Mouse (Mus musculus) limb, embryonic 14.5 days (tissue): ENCODE results near the gene Egln2. TPM values are rescaled to one million over a fixed set of nuclear protein-coding genes. Genes with fewer than 3 reads are reported as not detected.
A peak's percentile ranks its signal among the peaks of the same experiment; 100 is the strongest.

ENCODE experiments used
- ATAC-seq: fragments of 200-750 bp; cut with Nextera tagmentation; 2 replicates; pipeline ENCODE4 v1.8.0; 2017; ENCODE audit warnings: low read depth, moderate number of reproducible peaks, moderate TSS enrichment; ENCODE audit not compliant: low FRiP score
- DNase-seq: peaks from one replicate; pipeline ENCODE4 v3.0.0-alpha.2; 2015; ENCODE audit warnings: low spot score
- H3K27ac ChIP-seq: fragments of 300-500 bp; sonication (generic); replicated peaks from 2 replicates; pipeline ENCODE4 v1.5.1; 2014; ENCODE audit warnings: low read depth, mild to moderate bottlenecking, low read length, moderate library complexity, mixed read lengths
- H3K27me3 ChIP-seq: fragments of 300-500 bp; sonication (generic); 2 replicates; pipeline ENCODE4 v1.6.1; 2014; ENCODE audit warnings: low read length, mixed read lengths; ENCODE audit not compliant: control insufficient read depth, insufficient read depth
- H3K36me3 ChIP-seq: fragments of 300-500 bp; sonication (generic); 2 replicates; pipeline ENCODE4 v1.6.1; 2014; ENCODE audit warnings: mild to moderate bottlenecking, low read length, moderate library complexity, mixed read lengths; ENCODE audit not compliant: control insufficient read depth, insufficient read depth
- H3K4me1 ChIP-seq: fragments of 300-500 bp; sonication (generic); 2 replicates; pipeline ENCODE4 v1.6.1; 2014; ENCODE audit warnings: antibody characterized with exemption, low read length, mixed read lengths; ENCODE audit not compliant: control insufficient read depth, insufficient read depth
- H3K4me2 ChIP-seq: fragments of 300-500 bp; sonication (generic); replicated peaks from 2 replicates; pipeline ENCODE4 v1.6.1; 2014; ENCODE audit warnings: low read depth, mild to moderate bottlenecking, low read length, moderate library complexity; ENCODE audit not compliant: severe bottlenecking
- H3K4me3 ChIP-seq: fragments of 300-500 bp; sonication (generic); replicated peaks from 2 replicates; pipeline ENCODE4 v1.5.1; 2014; ENCODE audit warnings: low read length
- H3K9ac ChIP-seq: fragments of 300-500 bp; sonication (generic); 2 replicates; pipeline ENCODE4 v1.6.1; 2014; ENCODE audit warnings: mild to moderate bottlenecking, low read depth, low read length, moderate library complexity; ENCODE audit not compliant: severe bottlenecking
- H3K9me3 ChIP-seq: fragments of 300-500 bp; sonication (generic); 2 replicates; pipeline ENCODE4 v1.6.1; 2016; ENCODE audit warnings: low read length; ENCODE audit not compliant: control insufficient read depth
- POLR2A ChIP-seq: fragments of 200-500 bp; IDR thresholded peaks from 2 replicates; pipeline ENCODE4 v1.8.0; 2012; ENCODE audit warnings: inconsistent platforms, mild to moderate bottlenecking, moderate library complexity, borderline replicate concordance; ENCODE audit not compliant: insufficient read depth, insufficient read length; ENCODE audit errors: extremely low read depth
- WGBS: fragments of 180-500 bp; shearing (Covaris S2); extraction: QIAGEN DNeasy Blood & Tissue Kit; methylation state at CpG from one replicate; pipeline ENCODE4 v1.1.7; 2014; 5-methylcytosine and 5-hydroxymethylcytosine counted together
- polyA plus RNA-seq, 2 experiments: library from polyadenylated mRNA; depleted of rRNA in 1 of 2; stranded (reverse) in 1 of 2; unstranded in 1 of 2; fragments of >200 nt; fragmentation: Nextera tagmentation in 1 of 2; extraction: Ambion mirVana in 1 of 2; gene quantifications; 2 replicates each; pipeline versions ENCODE4 v1.2.1 to v1.2.3; 2012 to 2014

Egln2 gene
- polyA plus RNA-seq, 2 experiments: 41.9 to 88.3 TPM

GRCm38 (mm10) chr7:27130521-27131370, 35.9 kb downstream of the Egln2 start:
- ATAC-seq: no peak
- WGBS: 85% methylated on average over 22 of the region's 22 CpGs

DNA sequence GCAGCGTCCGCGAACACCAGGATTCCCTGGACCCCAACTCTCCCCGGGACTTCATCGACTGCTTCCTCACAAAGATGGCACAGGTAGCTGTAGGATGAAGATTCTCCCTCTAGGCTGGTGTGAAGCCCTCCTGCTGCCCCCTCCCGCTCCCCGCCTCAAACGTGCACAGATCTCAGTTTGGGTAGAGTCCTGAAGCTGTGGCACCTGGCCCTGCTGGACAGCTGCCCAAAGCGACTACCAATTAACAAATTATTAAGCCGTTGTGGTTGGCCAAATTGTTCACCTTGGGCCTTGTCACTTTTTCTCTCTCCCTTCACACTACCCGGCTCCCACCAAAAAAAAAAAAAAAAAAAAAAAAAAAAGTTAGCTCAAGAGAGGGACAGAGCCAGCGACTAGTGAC, 36.8 kb downstream of the Egln2 start:
- WGBS: 79% methylated on average over 12 of the region's 12 CpGs

More at GRCm38 (mm10) chr7:27130521-27131370, 35.9 kb downstream of the Egln2 start:
- Histone ChIP-seq H3K4me1 (no peaks in the 10 kb centered on the region), H3K36me3 (no peaks in the 10 kb centered on the region), H3K4me3 (no peak overlapping the region), H3K27ac (no peak overlapping the region), H3K4me2 (no peak overlapping the region), H3K9ac (no peak overlapping the region), H3K9me3 (no peaks in the 10 kb centered on the region), H3K27me3 (no peaks in the 10 kb centered on the region)
- no peak for DNase-seq
- TF ChIP-seq POLR2A: no peak

GRCm38 (mm10) chr7:27128946-27129345, 37.7 kb downstream of the Egln2 start:
- no peaks in the 10 kb centered on the region for H3K27me3 ChIP-seq
- ATAC-seq (no peak), DNase-seq (no peak)
- no peak overlapping the region for H3K9ac ChIP-seq
- H3K27ac ChIP-seq: no peak overlapping the region
- H3K4me2 ChIP-seq: no peak overlapping the region
- H3K9me3 ChIP-seq: no peaks in the 10 kb centered on the region
- no peak for TF ChIP-seq POLR2A
- WGBS: 87% methylated on average over 13 of the region's 13 CpGs
- H3K36me3 ChIP-seq: no peaks in the 10 kb centered on the region
- H3K4me3 ChIP-seq: no peak overlapping the region
- H3K4me1 ChIP-seq: no peaks in the 10 kb centered on the region

More for the DNA sequence above, 36.8 kb downstream of the Egln2 start:
- H3K4me3 ChIP-seq: no peak overlapping the region
- H3K36me3 ChIP-seq: no peaks in the 10 kb centered on the region
- no peak overlapping the region for H3K9ac ChIP-seq
- H3K4me2 ChIP-seq: no peak overlapping the region
- no peaks in the 10 kb centered on the region for H3K4me1 ChIP-seq
- no peaks in the 10 kb centered on the region for H3K9me3 ChIP-seq
- H3K27me3 ChIP-seq: no peaks in the 10 kb centered on the region
- ATAC-seq: no peak
- no peak overlapping the region for H3K27ac ChIP-seq
- TF ChIP-seq POLR2A: no peak
- no peak for DNase-seq

DNA sequence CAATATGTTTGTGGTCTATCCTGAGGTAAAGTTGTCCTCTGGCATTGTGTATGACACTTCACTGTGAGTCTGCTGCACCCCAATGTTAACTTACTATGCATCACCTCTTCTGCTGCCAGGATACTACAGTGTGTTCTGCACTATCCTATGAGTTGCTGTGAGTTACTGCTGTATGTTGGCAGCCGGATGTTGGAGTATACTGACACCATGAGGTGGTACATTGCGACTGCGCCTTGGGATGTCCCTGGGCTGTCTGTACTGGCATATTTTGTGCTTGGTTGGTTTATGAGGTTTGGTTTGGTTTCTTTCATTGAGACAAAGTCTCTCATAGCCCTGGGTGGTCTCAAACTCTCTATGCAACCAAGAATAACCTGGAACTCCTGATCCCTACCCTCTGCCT, 38.4 kb downstream of the Egln2 start:
- H3K27ac ChIP-seq: no peak overlapping the region
- ATAC-seq: no peak; the same call in 1 of the 2 replicates
- TF ChIP-seq POLR2A: no peak
- H3K4me1 ChIP-seq: no peaks in the 10 kb centered on the region
- H3K4me2 ChIP-seq: no peak overlapping the region
- H3K4me3 ChIP-seq: no peak overlapping the region
- H3K27me3 ChIP-seq: no peaks in the 10 kb centered on the region
- no peak overlapping the region for H3K9ac ChIP-seq
- 44% methylated on average over 3 of the region's 3 CpGs for WGBS
- no peaks in the 10 kb centered on the region for H3K36me3 ChIP-seq
- DNase-seq: peak; percentile 42
- no peaks in the 10 kb centered on the region for H3K9me3 ChIP-seq

DNA sequence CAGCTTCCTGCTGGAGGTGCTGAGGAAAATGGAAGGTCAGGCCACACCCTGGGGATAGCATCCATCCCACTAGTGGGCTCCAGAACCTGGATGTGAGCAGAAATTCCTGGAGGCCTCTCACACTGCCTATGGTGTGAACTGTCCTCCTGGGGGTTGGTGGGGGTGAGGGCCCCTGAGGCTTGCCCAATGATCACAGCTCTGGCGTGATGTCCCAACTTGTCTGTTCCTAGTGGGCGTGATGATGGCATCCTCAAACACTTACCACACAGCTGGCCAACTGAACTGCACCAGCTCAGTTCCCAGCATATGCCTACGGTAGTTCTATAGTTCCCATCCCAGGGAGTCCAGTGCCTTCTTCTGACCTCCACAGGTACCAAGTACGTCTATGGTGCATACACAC, 41.6 kb downstream of the Egln2 start:
- H3K4me3 ChIP-seq: no peak overlapping the region
- H3K27ac ChIP-seq: no peak overlapping the region
- no peaks in the 10 kb centered on the region for H3K9me3 ChIP-seq
- ATAC-seq (no peak), DNase-seq (no peak)
- no peak for TF ChIP-seq POLR2A
- H3K4me1 ChIP-seq: no peaks in the 10 kb centered on the region
- no peaks in the 10 kb centered on the region for H3K36me3 ChIP-seq
- 73% methylated on average over 4 of the region's 4 CpGs for WGBS
- H3K4me2 ChIP-seq: no peak overlapping the region
- H3K9ac ChIP-seq: no peak overlapping the region
- no peaks in the 10 kb centered on the region for H3K27me3 ChIP-seq
